Mouse (Mus musculus) left cerebral cortex, adult 18-20 months (tissue): ENCODE measurements at regions not wholly inside any gene's neighbourhood (a gene's known extent, or its start where the extent isn't known, plus 50 kb on each side); places are given as distances from the start of the nearest gene placed in this dataset.

Experiments
- DNase-seq, 2 experiments: peaks; one replicate each; pipeline ENCODE4 v3.0.0; 2021 to 2022; ENCODE audit warnings: low spot score in 2 of 2, mixed read lengths in 1 of 2

DNA sequence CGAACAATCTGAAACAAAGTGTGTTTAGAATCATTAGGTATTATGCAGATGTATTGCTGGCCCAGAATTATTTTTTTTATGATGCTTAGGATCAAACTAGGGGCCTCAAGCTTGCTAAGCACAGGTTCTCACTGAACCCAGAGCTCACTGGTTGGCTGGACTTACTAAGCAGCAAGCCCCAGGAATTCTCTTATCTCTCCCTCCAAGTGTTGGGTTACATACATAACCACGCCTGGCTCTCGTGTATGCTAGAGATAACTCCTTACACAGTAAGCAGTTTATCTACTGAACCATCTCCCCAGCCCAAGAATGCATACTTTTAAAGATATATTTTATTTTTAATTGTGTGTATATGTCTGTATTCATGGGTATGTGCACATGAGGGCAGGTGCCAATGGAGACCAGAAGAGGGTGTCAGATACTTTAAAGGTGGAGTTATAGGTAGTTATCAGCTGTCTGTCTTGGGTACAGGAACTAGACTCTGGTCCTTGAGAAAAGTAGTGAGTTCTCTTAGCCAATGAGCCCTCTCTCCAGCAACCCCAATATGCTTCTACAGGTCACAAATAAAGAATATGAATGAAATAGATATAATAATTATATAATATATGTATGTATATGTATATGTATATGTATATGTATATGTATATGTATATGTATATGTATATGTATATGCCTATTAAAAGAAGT is 86.0 kb upstream of the Xpo1 start:
- DNase-seq, result no peak

DNA sequence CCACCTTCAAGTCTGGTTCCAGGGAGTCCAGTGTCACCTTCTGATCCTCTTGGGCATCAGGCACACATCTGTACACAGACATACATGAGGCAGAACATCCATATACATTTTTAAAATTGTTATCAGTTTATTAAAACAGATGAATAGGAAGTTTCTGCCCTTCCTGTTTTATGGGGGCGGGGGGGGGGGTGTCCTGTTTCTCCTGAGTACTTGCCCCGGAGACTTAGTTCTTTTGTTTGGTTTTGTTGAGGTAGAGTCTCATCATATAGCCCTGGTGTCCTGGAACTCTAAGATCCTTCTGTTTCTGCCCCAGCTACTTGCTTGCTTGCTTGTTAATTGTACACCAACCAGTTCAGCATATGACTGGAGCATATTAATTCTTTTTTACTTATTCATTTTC is 85.0 kb upstream of the Xpo1 start:
- no peak for DNase-seq

DNA sequence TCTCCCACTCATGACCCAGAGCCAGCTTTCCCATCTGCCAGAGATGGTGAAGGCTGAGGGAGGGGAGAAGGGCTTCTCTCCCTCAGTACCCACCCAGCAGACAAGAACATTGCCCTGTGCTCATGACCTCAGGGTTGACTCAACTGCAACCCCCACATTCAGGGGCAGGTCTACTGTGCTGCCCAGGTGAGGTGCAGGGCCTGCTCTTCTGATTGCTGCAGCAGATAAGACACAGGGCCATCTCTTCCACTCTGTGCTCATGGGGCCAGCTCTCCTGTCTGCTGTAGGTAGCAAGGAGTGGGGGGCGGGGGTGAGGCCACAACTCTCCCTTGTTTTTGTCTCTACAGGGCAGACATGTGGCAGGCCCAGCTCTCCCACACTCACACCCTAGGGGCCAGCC is 84.1 kb upstream of the Xpo1 start:
- DNase-seq, result no peak

DNA sequence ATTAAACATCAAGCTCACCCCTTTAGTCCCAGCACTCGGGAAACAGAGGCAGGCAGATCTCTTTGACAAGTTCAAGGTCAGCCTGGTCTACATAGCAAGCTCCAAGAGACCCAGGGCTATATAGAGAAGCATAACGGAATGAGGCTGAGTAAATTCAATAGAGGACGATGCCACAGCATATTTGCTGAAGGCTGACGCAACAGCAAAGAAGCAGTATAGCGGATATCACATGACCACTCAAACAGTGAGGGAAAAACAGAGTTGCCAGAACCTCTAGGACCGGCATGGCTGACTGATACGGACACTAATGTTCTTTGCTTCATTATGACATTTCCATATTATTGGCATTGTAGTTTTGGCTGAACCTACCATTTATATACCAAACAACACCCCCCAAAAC is 74.2 kb upstream of the Xpo1 start:
- no peak for DNase-seq

DNA sequence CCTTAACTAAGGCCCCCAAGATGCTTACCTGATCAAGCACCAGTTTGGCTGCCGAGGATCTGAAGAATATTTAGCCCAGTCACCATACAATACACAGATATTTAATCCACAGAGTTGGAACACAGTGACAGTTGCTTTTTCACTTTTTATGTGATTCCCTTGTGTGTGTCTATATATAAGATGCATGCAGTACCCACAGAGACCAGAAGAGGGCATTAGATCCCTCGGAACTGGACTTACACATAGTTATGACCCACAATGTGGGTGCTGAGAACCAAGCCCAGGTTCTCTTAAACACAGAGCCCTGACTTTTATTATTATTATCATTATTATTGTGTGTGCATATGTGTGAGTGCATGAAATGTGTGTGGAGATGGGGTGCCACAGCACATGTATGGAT is 70.6 kb upstream of the Xpo1 start:
- DNase-seq, result no peak

DNA sequence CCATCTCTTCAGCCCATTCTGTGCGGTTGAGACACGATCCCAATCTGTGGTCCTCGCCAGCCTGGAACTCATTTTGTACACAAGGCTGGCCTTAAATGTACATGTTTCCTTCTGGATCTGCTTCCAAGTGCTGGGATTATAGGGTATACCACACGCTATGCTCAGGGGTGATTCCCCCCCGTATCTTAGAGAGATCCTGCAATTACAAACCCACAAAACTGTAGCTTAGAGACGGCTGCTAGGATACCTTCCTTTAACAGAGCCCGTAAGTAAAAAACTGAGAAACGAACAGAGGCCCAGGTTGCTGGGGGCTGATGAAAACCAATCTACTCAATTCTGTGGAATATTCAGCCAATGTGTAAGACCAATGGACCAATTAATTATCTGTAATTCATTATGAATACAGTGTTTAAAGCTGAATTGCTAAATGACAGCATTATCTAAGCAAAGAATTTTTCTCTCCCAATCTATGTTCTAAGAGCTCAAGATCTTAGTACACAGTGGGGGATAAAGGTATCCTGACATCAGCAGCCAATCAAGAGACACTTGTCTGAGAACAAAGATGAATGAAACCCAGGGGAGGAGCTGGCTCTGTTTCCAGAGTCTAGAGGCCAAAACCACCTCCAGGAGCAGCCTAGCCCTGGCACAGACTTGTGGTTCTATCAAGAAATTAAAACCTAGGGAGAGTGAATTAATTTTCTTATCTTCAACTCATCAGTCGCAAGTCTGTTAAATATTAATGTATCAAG is 54.0 kb upstream of the Xpo1 start:
- no peak for DNase-seq

DNA sequence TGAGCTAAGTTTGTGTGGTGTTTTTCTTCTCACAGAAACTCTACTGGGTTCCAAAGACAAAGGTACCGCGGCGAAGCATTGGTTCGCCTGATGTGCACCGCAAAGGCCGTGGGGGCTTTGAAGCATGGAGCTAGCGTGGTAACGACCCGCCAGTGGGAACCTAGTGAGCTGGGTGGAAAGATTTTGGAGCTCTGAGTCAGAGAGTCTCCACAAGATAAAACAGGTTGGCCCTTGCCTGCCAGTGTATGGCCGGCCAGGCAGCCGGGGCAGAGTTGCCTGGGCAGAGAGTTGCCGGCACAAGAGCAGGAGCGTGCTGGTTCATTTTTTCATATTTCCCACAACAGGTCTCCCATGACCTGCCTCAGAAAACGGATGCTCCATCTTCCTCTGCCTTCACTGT is 52.3 kb upstream of the Xpo1 start:
- DNase-seq, result no peak

DNA sequence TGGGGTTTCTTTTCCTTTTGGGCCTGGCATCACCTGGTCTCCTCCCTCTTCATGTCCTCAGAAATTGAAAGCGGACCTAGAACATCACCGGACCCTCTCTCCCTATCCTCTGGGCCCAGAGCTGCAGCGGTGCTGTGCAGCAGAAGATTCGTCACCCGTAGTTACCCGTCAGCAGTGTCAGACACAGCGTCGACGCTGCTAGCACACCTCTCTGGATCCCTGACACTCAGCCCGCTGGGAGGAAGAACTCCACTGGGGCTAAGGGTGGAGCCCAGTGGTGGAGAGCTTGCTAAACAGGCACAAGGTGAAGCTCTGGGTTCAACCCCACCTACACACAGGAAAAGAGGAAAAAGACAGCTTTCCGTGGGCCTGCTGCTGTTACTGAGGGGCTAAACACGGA is 51.8 kb upstream of the Xpo1 start:
- DNase-seq, result no peak
